Mouse (Mus musculus): ENCODE measurements around the gene Unc119b.
"Not testable (repeated sequence)": the region's sequence is repeated elsewhere in the genome, so short reads cannot be mapped to it uniquely, and the experiment has no call there.

The Unc119b gene

DNA sequence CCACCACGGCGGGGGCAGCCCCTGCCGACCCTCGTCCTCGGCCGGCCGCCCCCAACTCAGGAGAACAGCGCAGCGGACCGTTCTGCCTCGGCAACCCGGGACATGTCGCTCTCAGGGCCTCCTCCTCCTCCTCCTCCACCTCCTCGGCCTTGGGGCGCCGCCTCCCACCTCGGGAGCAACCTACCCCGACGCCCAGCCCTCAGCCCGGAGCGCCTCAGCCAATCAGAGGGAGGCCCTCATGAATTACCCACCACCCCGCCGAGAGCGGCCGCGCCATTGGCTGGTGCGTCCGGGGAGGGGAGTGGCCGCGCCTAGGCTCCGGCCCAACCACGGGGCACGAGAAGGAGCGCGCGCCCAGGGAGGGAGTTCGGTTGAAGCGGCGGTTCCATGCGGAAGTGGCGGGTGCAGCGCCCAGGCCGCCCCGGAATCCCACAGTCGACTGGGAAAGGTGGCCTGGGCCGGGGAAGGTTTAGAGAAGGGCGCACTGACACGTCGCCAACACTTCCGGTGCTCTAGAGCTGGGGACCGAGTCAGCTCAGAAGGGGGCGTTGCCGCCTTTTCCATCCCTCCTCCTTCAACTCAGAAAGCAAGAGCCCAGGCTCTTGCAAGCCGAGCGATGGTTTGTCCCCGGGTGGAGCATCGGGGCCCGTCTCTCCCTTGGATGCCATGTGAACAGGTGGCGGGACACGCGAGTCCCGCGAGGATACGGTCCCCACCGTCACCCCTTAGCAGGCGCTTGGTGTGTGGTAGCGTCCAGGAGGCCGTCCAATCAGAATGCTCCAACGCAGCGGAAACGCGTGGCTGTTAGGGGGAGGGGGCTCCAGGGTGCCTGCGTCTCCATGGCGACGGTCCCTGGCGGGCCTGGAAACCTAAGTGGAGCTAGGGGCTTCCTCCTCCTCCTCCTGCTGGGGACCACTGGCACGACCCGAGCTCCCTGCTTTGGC lies 23.5 kb upstream of the Unc119b start, which contains the start of gene Mlec:
Gene Mlec (minus strand): TSS at position 140 of the 944 bp plus-strand sequence.
- peak; percentile 98 for DNase-seq (ENCODE audit: low spot score in 2 of 2)

GRCm38 (mm10) chr5:115156933-115157589 lies 22.3 kb upstream of the Unc119b start:
- peak; percentile 33 to 47 for DNase-seq (ENCODE audit: low spot score in 2 of 2)

GRCm38 (mm10) chr5:115156401-115156800 lies 21.6 kb upstream of the Unc119b start:
- DNase-seq (ENCODE audit: low spot score in 2 of 2): no peak

GRCm38 (mm10) chr5:115155831-115156230 lies 21.1 kb upstream of the Unc119b start:
- DNase-seq (ENCODE audit: low spot score in 2 of 2): peak; percentile 23 to 38

DNA sequence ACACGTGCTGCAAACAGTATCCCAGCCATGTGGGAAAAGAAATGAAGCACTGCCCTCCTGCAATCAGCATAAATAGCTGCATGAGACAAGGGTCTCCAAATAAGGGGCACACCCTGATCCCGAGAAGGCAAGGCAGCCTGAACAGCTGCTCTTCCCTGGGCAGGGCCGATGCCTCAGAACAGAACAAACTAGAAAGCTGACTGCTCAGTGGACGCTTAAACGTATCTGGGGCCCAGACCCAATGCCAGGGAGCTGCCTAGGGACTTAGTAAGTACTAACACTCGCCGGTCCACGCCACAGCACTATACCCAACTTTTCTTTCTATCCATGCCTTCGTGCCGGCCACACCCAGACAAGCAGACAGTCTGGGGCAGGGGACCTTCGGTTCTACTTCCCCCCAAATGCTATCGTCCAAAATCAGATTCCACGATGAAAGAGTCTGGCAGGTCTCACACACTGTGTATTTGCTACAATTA lies 20.4 kb upstream of the Unc119b start:
- DNase-seq (ENCODE audit: low spot score in 2 of 2): no peak

DNA sequence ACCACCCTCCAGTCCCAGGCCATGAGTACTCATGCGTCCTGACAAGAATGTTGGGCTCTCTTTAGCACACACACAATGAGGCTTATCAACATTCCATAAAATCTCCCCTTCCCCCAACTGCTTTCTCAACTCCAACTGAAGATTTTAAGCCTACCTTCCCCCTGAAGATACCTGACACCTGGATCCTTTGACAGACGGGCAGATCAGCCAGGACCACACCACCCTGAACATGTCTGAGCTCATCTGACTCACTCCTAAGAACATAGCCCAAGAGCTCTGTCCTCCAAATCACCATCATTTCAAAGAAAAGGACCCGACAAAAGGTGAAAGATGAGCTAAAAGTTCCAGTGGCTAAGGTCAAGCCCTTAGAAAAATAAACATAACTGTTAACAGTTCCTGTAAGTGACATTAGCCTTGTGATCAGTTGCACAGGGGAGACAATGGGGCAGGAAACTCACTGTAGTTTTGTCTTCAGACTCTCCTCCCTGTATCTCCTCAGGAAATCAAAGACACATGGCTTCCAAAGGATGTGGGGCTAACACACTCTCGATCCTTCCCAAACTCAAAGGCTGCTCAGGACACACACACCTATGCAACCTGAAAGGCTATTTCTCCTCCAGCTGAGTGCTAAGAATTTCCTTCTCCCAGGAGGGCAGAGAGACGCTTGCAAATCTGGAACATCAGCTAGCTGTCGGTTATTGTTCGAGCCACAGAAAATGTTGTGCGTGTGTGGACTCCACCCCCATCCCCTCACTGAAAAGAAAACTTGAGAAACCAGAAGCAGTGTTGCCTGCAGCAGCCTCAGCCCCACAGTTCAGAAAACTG lies 17.6 kb upstream of the Unc119b start:
- DNase-seq (ENCODE audit: low spot score in 2 of 2): no peak

DNA sequence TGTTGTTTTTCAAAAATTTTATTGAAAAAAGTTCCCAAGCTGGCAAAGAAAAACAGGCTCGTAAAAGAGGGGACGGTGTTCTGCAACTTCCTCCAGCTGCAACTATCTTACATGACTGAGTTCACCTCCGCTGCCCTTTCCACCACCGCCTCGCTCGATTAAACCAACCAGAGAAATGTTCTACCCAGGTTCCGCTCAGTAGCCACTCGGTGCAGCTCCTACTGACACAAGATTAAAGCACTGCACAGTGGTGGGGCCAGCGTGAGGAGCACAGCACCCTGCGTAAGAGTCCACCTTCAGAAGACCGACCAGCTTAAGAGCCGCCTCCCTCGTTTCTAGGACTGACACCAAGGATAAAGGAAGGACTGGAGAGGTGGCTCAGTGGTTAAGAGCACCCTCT lies 16.7 kb upstream of the Unc119b start:
- no peak for DNase-seq (ENCODE audit: low spot score in 2 of 2)

DNA sequence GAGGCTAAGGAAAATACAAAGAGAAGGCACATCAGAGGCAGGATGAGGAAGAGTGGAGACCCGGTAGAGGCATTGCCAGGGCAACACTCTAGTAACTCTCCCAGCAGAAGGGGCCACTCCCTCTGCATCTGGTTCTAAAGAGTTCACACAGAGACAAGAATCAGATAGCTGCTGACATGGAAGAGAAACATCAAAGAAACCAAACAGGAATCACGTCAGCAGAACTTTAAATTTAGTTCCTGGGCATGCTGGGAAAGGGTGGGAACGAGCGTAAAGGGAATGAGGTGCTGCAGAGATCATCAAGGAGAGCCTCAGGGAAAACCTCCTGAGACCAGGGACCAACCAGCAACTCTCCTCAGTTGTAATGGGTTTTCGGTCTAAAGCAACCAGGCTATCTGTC lies 16.2 kb upstream of the Unc119b start:
- DNase-seq (ENCODE audit: low spot score in 2 of 2): no peak

DNA sequence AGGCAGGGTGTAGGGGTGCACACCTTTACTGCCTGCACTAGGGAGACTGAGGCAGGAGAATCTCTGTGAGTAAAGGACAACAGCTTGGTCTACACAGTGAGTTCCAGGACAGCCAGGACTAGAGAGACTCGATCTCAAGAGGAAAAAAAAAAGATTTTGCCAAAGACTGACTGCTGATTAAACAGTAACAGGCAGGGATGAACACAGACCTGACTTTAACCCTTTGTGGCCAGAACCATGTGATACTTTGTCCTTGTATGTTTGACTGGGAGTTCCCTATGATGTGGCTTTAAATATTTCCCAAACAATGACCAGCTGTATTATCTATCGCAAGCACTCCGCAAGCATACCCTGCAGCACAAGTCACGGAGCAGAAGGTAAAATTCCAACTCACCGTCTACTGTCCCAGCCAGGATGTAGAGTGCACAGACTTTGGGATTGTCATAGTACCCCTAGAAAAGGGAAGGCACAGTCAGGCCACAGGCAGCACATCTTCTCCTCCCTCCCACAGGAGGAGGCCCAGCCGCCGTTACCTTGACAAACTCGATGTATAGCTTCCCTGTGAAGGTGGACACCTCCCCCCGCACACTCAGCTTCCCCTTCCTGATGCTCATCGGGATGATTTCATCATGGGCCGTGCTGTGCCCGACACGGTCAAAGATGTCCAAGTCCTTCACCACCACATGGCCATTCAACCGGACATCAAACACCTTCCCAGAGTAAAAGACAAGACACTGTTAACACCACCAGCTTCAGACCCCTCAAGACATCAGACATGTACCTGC lies 15.1 kb upstream of the Unc119b start:
- no peak for DNase-seq (ENCODE audit: low spot score in 2 of 2)

GRCm38 (mm10) chr5:115148872-115149271 lies 14.1 kb upstream of the Unc119b start:
- not testable (repeated sequence) for DNase-seq (ENCODE audit: low spot score in 2 of 2)

GRCm38 (mm10) chr5:115148378-115148777 lies 13.6 kb upstream of the Unc119b start:
- no peak for DNase-seq (ENCODE audit: low spot score in 2 of 2)

- DNase-seq (ENCODE audit: low spot score in 2 of 2): no peak
Measured at GRCm38 (mm10) chr5:115147388-115147787, 12.6 kb upstream of the Unc119b start.

DNA sequence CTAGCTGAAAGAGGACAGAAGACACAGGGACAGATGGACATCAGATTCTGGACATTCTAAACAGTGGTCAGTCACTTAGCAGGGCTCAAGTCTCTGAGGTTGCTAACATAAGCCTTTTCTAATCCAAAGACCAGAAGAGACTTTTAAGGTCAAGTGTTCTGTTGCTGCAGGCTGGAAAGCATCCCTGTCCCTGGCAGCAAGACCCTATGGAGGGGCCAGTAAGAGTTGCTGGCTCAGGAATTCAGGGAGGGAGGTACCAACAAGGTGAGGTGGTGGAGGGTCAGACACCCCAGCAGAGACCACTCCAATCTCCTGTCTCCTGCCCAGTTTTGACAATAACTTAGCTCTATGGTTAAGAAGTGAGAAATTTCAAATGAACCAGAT lies 12.0 kb upstream of the Unc119b start:
- DNase-seq (ENCODE audit: low spot score in 2 of 2): no peak

DNA sequence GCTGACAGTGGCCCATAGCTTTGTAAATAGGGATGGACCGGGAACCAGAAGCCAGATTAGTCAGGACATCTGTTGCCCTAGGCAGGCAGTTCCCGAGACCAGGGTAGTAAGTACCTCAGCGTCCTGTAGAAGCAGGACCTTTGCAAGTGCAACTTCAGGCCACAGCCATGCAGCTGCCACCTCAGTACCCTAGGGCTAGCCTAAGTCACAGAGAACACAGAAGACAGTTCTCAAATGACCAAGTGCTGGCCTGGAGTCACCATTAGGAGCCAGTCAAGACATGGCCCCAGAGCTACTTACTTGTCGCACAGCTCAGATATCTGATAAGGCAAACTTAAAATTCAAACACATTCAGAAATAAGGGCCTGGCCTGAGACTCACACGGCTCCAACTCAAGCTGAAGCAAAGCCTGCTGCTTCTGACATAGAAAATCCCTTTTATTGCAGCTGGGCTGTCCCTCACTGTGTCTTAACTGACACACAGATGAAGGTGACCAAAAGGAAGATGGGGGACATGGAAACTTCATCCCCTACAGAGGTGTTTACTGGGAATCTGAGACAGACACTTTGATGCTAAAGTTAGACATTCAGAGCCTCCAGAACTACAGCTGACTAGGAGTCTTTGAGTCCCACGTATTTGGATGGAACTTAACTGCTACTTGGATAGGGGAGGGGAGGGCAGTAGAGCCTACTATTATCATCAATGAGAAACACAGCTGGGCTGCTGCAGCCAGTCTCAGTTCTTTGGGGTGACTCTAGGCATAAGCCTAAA lies 11.4 kb upstream of the Unc119b start:
- DNase-seq (ENCODE audit: low spot score in 2 of 2): no peak

- no peak for DNase-seq (ENCODE audit: low spot score in 2 of 2)
Measured at GRCm38 (mm10) chr5:115145253-115145968, 10.6 kb upstream of the Unc119b start.

DNA sequence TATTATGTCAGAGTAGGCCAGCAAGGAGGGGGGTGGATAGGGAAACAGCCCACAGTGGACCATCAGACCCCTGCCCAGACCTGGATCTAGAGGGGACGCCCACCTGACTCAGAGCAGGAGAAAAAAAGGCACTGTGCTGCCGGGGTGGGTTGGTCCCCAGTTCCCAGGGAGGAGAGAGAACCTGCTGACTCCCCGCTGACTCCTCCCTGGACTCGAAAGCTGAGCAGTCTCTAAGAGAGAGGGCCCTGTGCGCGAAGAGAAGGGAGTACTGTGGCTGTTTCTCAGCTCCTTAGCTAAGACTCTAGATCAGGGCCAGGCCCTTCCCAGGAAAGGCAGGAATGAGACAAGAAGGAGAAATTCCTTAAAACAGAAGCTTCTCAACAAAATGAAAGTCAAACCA lies 9.7 kb upstream of the Unc119b start:
- no peak for DNase-seq (ENCODE audit: low spot score in 2 of 2)

- no peak for DNase-seq (ENCODE audit: low spot score in 2 of 2)
Measured at GRCm38 (mm10) chr5:115143552-115143951, 8.8 kb upstream of the Unc119b start.

DNA sequence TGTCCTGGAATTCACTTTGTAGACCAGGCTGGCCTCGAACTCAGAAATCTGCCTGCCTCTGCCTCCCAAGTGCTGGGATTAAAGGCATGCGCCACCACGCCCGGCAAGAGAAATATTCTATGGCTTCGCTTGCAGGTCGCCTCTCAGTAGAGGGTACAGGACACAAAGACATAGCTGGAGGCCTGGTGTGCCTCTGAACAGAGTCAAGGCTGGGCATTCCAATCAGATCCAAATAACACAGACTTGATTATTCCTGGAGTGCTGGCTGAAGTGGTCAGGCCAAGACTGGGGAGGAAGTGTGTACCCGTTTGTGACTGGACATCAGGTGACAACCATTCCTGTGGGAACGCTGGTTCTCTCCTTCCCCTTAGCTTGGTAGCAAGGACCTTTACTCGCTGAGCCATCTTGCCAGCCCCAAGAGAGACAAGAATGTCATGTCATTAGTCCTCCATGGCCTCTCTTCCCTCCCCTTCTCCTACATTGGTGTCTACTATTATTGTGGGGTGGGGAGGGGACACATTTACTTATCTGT lies 7.5 kb upstream of the Unc119b start:
- no peak for DNase-seq (ENCODE audit: low spot score in 2 of 2)

DNA sequence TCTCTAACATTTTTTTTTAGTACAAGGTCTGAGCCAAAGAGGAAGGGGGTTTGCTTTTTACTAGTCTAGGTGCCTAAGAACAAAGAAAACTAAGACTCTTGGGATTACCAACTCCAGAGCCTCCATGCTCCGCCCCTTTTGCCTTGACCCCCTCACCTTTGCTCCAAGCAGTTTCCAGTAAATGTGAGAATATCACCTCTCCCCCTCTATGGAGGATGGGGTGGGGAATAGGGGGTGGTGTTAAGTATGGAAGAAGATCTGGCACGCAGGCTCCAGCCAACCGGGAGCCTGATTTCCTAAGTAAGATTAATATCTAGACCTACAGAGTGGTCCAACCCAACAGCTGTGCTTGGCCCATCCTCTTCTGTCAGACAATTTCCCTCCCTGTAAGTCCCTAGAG lies 6.0 kb upstream of the Unc119b start:
- no peak for DNase-seq (ENCODE audit: low spot score in 2 of 2)
